Mouse (Mus musculus) erythroblast, embryonic 14.5 days (primary cell): ENCODE measurements around the gene Notum.

Experiments used
- GATA1 ChIP-seq: IDR thresholded peaks from 2 replicates; pipeline ENCODE4 v1.6.1; 2012; ENCODE audit warnings: low read length, inconsistent platforms, mixed read lengths
- TAL1 ChIP-seq: IDR thresholded peaks from 3 replicates; pipeline ENCODE4 v1.6.1; 2012; ENCODE audit warnings: low read length, inconsistent platforms, mixed read lengths

DNA sequence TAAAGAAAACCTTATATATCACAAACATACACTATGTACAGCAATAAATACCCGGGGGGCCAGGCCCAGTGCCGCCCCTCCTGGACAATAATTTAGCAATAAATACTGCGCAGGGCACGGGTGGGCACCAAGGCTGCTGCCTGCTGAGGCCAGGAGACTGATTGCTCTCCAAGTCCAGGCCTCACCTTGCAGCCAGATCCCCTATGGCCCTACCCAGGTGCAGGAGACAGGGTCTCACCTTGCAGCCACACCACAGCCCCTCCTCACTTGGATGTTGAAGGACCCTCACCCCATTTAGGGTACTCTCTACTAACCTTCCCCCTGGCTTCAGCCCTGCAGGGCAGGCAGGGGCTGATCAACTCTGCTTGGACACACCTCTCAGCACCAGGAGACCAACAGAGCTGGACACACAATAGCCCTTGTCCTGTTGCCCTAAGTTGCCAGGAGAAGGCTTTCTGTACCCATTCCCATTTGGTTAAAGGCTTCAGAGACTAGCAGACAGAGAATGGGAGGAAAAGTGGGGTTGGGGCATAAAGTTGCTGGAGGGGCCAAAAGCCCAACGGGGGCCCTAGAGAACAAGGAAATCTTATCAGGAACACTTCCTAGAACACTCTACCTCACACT is 35.7 kb downstream of the Notum start, which contains the start of gene Sirt7:
- no peak for TF ChIP-seq GATA1
- TF ChIP-seq TAL1, result no peak
